Mouse (Mus musculus): ENCODE measurements around the gene Arsj. TPM values are rescaled to one million over a fixed set of nuclear protein-coding genes. Genes with fewer than 3 reads are reported as not detected.

The Arsj gene
- total RNA-seq, 1 experiment from 2014 or later, result not detected

DNA sequence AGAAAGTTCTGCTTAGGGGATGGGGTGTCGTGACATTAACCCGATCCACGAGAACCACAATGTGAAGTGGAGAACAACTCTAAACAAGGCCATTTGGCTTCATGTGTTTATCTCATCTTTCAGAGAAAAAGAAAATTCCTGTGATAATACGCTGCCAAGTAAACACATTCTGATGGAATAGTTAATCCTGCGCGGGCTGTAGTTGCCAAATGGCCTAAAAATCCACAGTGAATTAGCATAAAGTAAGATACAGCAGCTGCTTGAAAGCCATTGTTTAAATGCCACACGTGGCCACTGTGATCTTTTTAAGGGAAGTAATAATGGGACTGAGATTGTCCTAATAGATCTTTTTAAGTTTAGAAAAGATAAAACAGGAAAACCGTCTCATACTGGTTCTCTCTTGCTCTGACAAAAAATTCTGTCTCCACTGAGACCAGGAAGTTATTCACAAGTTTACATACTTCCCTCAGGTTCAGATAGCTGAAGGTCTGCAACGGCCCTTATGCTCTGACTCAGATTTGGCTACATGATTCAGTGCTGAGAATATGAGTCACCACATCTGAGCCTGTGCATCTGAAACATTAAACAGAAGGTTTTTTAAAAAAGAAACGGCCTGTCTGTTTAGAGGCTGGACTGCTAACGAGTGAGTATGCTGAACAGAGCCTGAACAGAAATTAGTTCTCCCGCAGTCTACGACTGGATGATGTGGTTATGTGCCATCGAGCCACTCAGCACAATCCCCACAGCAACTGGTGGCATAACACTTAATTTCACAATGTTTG lies 21.4 kb downstream of the Arsj start:
- 0 out of 4 replicates have a peak, but pooled peaks of 1 of the 2 experiments have one; percentile 12 for ATAC-seq (replicated peaks in 1 of 2; ENCODE audit: insufficient read depth in 1 of 2, low FRiP score in 2 of 2, low TSS enrichment in 1 of 2, low read depth in 1 of 2, poor library complexity in 2 of 2, severe bottlenecking in 2 of 2)

DNA sequence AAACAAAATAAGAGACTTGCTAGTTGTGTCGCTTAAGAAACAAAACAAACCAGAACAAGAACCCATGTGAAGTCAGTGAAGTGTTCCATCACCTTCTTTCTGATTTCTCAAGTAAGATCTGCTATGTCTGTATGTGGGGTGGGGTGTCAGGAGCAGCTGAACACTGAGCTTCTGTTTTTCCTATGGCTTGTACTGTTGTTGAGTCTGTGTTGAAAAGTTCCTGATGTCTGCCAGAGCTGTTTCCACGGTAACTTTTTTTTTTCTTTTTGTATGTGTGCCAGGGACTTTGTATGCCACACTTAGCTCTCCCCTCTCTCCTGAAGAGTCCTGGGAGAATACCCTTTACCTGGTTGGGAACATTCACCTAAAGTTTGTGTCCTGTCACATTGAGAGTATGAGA lies 34.0 kb downstream of the Arsj start:
- ATAC-seq (replicated peaks in 1 of 2; ENCODE audit: insufficient read depth in 1 of 2, low FRiP score in 2 of 2, low TSS enrichment in 1 of 2, low read depth in 1 of 2, poor library complexity in 2 of 2, severe bottlenecking in 2 of 2), result no peak

DNA sequence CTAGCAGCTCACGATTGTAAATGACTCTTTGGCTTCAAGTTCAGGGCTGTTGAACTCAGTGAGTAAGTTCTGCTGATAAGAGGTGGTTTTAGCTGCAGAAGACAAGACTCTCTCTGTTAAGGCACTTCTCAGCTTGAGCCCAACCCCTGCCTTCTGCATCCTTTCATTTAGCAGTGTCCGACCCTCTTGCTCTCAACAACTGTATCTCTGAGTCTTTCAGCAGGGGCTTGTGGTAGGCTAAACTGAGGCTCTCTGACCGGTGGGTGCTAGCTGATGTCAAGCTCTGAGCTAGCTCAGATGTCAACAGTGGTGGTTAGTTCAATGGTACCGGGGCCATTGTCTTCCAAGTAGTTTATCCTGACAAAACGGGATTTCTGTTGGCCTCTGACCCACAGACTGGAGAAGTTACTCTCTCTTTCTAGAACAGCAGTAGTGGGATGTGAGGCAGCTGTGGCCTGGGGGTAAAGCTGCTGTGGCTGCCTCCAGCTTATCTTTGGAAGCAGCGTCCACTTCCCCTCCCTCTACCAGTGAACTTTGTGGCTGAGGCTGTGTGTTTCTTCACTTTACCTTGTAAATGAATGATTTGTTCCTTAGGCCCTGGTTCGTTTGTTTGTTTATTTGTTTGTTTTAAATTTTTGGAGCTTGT lies 34.6 kb downstream of the Arsj start:
- peak in 1 of 2 experiments; percentile 56; a peak in 2 of 4 replicates for ATAC-seq (replicated peaks in 1 of 2; ENCODE audit: insufficient read depth in 1 of 2, low FRiP score in 2 of 2, low TSS enrichment in 1 of 2, low read depth in 1 of 2, poor library complexity in 2 of 2, severe bottlenecking in 2 of 2)

DNA sequence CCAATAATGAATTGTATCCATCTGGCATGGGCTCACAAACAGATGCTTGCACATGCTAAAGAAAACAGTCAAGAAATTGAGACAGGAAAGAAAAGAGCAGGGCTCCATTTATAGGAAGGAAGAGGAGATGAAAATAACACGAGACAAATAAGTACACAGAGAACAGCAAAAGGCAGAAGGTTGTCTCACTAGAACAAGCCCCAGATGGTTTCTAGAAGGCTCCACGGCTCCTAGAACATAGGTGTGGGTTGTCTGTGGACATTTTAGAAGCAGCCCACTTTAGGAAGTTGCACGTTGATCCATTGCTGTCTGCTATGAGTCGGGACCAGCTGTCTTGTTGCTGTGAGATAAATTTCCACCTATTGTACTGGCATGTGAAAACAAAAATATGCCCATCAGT lies 37.2 kb downstream of the Arsj start:
- no peak for ATAC-seq (replicated peaks in 1 of 2; ENCODE audit: insufficient read depth in 1 of 2, low FRiP score in 2 of 2, low TSS enrichment in 1 of 2, low read depth in 1 of 2, poor library complexity in 2 of 2, severe bottlenecking in 2 of 2)

DNA sequence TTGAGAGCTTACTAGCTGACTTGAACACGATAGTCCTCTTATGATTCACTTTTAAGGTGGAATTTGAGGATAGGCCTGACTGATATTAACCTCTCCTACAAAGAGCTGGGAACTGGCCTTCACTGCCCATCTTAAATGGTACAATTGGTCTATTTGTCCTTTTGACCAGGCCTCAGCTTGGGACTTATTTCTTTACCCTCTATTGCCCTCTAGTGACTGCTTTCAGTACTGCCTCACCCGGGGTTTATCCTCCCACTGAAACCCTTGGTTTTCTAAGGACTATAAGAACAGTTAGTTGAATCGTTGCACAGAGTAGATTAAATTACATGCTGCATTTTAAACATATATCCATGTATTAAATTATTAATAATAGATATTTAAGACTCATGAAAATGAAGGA lies 39.4 kb downstream of the Arsj start:
- ATAC-seq (replicated peaks in 1 of 2; ENCODE audit: insufficient read depth in 1 of 2, low FRiP score in 2 of 2, low TSS enrichment in 1 of 2, low read depth in 1 of 2, poor library complexity in 2 of 2, severe bottlenecking in 2 of 2), result peak; percentile 81 to 87

GRCm38 (mm10) chr3:126404199-126404598 lies 40.7 kb downstream of the Arsj start:
- ATAC-seq (replicated peaks in 1 of 2; ENCODE audit: insufficient read depth in 1 of 2, low FRiP score in 2 of 2, low TSS enrichment in 1 of 2, low read depth in 1 of 2, poor library complexity in 2 of 2, severe bottlenecking in 2 of 2), result no peak; a peak in 1 of 4 replicates

DNA sequence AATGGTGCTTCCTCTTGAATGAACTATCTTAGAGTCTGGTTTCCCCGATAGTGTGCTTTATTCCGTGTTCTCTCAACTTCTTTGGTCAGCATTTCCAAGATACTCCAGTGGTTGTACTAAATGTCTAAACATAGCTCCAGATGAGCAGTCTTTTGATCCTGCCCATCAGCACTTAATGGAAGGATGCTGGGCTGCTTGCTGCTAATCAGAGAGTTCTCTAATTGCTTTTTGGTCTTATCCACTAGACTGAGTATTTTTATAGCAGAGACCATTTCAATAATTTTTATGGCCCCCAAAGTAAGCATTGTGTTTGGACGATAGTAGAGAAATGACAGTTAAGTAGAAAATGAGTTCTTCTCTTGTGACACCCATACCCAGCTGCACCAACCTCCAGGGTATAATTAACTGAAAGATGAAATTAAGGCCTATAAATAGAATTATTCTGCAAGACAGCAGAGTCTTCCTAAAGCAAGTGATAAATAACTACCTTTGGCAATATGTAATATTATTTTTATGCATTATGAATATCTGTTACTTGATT lies 67.1 kb downstream of the Arsj start:
- ATAC-seq (replicated peaks in 1 of 2; ENCODE audit: insufficient read depth in 1 of 2, low FRiP score in 2 of 2, low TSS enrichment in 1 of 2, low read depth in 1 of 2, poor library complexity in 2 of 2, severe bottlenecking in 2 of 2), result no peak

DNA sequence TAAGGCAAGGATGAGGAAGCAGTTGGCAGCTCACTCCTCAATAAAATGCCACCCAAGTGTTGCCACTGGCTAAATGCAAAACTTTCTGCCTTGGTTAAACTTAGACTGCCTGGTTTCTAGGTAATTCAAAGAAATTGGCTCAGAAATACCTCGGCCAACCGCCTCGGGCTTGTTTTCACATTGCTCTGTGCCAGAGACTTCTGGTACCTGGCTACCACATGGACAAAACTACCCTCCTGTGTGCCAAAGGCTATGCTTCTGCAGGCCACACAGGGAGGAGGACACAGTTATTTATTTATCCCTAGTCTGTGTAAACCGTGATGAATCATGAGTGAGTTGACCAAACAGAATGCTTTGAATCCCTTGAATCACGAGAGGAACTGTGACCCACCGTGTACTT lies 75.8 kb downstream of the Arsj start:
- ATAC-seq (replicated peaks in 1 of 2; ENCODE audit: insufficient read depth in 1 of 2, low FRiP score in 2 of 2, low TSS enrichment in 1 of 2, low read depth in 1 of 2, poor library complexity in 2 of 2, severe bottlenecking in 2 of 2), result no peak

DNA sequence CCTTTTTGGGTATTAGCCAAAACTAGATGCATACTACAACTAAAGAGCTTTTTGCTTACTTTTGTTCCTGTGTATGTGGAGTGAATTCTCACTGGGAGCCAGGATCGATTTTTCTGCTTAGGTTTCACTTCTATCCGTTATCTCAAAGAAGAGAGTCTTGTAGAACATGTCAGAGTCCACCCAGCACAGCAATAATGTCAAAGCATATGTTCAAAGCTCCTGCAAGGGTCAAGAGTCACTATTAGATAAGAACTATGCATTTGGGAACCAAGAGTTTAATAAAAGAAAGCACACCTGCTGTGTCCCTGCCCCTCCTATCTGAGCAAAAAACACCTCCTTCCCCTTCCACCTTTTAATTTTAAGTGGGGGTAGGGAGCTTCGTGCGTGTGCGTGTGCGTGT lies 85.6 kb downstream of the Arsj start:
- no peak for ATAC-seq (replicated peaks in 1 of 2; ENCODE audit: insufficient read depth in 1 of 2, low FRiP score in 2 of 2, low TSS enrichment in 1 of 2, low read depth in 1 of 2, poor library complexity in 2 of 2, severe bottlenecking in 2 of 2)

DNA sequence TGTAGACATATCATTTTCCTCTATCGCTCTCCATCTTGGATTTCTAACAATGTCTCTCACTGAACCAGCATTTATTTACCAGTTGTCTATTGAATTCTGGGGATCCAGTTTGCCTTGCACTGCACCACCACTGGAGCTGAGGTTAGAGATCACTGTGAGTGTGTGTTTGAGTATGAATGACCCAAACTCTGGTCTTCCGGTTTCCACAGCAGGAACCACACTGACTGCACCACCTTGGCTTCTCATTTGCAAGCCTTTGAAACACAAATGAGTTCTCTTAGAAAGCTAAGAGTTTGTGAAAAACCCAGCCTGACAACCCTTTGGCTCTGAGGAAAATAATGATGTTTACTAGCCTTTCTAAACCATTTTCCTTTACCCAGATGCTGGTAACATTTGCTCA lies 86.0 kb downstream of the Arsj start:
- ATAC-seq (replicated peaks in 1 of 2; ENCODE audit: insufficient read depth in 1 of 2, low FRiP score in 2 of 2, low TSS enrichment in 1 of 2, low read depth in 1 of 2, poor library complexity in 2 of 2, severe bottlenecking in 2 of 2), result no peak

DNA sequence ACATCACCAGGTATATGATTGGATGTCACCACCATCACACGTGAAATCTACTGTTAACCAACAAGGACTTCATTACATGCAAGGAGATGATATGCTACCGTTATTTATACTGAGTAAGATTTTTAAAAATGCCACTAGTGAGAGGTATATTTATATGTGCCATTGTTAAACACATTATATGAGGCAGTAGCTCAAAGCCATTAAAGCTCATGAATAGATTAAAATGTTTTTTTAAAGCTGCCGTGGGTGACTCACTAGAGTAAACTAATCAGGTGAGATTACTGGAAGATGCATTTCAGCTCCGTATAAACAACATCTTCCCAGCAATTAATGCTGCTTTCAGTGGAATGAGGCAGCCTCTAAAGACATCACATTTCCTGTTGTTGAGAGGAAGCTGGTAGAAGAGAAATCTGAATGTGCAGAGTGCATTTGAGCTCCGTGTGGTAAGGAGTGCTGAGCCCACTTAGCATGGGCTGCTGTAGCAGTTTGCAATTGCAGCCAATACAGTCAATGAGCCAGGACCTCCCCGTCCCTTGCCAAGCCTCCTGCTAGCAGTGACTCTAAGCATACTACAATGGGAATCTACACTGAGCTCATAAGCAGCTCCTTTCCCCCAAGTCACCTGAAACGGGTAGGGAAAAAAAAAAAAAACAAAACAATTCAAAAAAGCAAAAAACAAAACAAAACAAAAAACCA lies 92.5 kb downstream of the Arsj start:
- no peak for ATAC-seq (replicated peaks in 1 of 2; ENCODE audit: insufficient read depth in 1 of 2, low FRiP score in 2 of 2, low TSS enrichment in 1 of 2, low read depth in 1 of 2, poor library complexity in 2 of 2, severe bottlenecking in 2 of 2)

GRCm38 (mm10) chr3:126463119-126463815 lies 99.8 kb downstream of the Arsj start:
- peak; percentile 27 to 77; a peak in 2 of 4 replicates for ATAC-seq (replicated peaks in 1 of 2; ENCODE audit: insufficient read depth in 1 of 2, low FRiP score in 2 of 2, low TSS enrichment in 1 of 2, low read depth in 1 of 2, poor library complexity in 2 of 2, severe bottlenecking in 2 of 2)

DNA sequence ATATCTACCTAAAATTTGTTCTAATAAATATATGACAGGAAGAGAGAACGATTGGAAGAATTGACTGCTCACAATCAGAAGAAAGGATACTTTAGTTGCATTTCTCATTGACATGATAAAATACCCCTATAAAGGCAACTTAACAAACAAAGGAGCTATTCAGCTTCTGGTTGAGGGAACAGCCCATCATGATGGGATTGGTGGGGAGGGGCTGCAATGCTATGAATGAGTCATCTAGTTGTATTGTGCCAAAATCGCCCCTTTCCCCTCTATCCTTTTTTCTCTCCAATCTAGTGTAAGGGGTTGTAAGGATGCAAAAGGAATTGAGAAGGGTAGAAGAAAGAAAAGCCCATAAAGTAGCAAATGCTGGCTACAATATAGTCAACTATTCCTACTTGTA lies 100.8 kb downstream of the Arsj start:
- ATAC-seq (replicated peaks in 1 of 2; ENCODE audit: insufficient read depth in 1 of 2, low FRiP score in 2 of 2, low TSS enrichment in 1 of 2, low read depth in 1 of 2, poor library complexity in 2 of 2, severe bottlenecking in 2 of 2), result no peak

Other genes starting within 250 kb of the Arsj start
- 62.8 and 66.8 TPM in 2 replicates for gene Camk2d, start 232.6 kb downstream of the Arsj start, total RNA-seq (2017)

Data from hematopoietic stem cell, adult 5-6 weeks (primary cell).